Mouse (Mus musculus) CD4-positive, CD25-positive, alpha-beta regulatory T cell, adult 4 months (primary cell): ENCODE measurements around the gene Gba. TPM values are rescaled to one million over a fixed set of nuclear protein-coding genes. Genes with fewer than 3 reads are reported as not detected.
"Not testable (repeated sequence)": the region's sequence is repeated elsewhere in the genome, so short reads cannot be mapped to it uniquely, and the experiment has no call there.

Source experiments
- ATAC-seq: one replicate; pipeline ENCODE4 v1.8.0; 2017
- polyA plus RNA-seq, 2 experiments: library from polyadenylated mRNA; unstranded; fragments of 100-300 nt; shearing (Covaris generic); gene quantifications; one replicate each; pipeline ENCODE4 v1.2.1; 2017

Gba gene
- polyA plus RNA-seq, 2 experiments from 2014 or later, result 81.2 to 128 TPM

DNA sequence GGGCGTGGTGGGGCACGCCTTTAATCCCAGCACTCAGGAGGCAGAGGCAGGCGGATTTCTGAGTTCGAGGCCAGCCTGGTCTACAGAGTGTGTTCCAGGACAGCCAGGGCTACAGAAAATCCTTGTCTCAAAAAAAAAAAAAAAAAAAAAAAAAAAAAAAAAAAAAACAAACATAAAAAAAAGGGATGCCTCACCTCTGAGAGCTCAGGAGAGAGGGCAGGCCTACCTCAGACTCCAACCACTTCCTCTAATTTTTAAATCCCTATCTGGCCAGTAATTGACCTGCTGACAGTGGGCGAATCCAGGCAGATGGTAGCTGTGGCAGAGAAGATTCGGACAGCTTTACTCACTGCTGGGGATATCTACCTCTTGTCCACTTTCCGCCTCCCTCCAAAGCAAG lies 13.7 kb downstream of the Gba start:
- ATAC-seq, result not testable (repeated sequence)

DNA sequence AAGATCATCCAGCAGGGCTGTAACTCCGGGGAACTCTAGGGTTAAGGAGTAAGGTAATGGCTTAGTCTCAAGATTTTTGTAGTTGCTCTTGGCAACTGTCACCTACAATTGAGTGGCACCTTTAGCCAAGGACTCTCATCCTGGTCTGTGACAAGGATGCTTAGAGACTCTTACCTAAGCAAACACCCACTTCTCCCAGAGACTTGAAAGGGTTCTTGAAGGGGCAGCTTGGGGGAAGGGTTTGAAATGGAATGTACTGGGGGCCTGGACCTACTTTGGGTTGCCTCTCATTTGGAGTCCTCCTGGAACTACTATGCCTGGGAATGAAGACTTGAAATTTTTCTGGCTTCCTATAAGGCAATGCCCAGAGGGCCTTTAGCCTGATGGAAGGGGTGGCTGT lies 15.5 kb downstream of the Gba start:
- no peak for ATAC-seq

DNA sequence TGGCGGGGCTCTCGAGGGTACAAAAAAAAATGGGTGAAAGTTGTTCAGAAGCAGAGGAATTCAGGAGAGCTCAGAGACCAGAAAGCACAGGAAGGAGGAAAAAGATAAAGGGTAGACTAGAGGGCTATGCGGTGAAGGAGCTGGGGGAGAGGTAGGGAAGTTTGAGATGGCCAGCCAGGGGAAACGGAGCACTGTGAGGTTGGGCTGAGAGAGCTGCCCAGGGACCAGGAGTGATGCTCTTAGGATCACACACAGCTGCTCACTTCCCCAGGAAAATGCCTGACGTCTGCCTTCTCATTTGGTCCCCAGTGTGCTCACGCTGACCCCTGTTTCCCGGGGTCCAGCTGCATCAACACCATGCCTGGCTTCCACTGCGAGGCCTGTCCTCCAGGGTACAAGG lies 16.8 kb downstream of the Gba start:
- ATAC-seq, result no peak

DNA sequence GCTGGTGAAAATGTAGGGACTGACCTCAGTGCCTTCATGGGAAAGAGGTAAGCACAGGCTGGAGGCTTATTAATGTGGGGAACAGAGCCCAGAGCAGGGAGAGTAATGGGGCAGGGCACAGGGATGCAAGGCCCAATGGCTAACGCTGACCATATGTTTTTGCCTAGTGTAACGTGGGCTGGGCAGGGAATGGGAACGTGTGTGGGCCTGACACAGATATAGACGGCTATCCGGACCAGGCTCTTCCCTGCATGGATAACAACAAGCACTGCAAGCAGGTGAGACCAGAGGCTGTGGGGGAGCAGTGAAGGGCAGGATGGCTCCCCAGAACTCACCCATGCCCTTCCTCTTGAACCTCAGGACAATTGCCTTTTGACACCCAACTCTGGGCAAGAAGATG lies 18.4 kb downstream of the Gba start:
- ATAC-seq, result no peak

DNA sequence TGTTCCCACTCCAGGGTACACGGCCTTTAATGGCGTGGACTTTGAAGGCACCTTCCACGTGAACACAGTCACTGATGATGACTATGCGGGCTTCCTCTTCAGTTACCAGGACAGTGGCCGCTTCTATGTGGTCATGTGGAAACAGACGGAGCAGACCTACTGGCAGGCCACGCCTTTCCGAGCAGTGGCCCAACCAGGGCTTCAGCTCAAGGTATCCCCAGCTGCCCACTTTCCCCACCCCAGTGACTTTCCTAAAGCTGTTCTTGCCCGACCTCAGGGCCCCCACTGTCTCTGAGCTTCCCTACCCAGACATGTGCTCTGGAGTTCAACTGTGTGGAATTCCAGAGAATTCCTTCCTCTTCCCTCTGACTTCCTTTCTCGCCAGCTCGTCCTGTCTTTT lies 22.1 kb downstream of the Gba start:
- no peak for ATAC-seq

DNA sequence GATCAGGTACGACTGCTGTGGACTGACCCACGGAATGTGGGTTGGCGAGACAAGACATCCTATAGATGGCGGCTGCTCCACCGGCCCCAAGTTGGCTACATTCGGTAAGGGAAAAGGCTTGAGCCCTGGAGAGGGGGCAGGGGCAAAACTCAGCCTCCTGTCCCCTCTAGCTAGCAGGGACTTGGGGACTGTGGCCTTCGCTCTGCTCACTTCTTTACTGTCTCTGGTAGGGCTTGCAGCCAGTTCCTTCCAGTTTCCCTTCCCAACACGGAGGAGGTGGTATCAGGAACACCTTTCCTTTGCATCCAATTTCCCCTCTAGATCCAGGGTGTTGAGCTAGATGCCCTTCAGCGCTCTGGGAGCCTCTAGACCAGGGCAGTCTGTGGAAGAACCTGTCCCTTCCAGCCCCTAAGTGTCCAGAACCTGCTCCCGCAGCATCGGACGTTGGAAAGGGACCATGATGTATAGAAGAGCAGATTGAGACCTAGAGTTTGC lies 22.6 kb downstream of the Gba start:
- no peak for ATAC-seq

DNA sequence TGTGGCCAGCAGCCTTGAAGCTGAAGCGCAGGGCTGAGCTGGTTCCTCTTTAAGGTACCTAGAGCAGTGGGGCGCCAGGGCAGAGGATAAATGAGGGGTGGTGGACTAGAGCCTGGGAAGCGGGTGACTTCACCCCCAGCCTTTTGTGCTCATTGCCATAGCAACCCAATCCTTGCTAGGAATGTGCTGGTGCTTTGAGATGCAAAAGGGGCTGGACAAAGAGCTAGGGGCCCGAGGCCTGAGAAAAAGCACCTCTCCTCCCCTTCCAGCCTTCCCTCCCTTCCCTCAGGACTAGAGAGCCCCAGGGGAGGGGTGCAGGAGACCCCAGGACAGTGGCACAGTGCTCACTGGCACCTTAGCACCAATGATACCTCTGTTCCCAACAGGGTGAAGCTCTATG lies 23.2 kb downstream of the Gba start:
- ATAC-seq, result no peak

DNA sequence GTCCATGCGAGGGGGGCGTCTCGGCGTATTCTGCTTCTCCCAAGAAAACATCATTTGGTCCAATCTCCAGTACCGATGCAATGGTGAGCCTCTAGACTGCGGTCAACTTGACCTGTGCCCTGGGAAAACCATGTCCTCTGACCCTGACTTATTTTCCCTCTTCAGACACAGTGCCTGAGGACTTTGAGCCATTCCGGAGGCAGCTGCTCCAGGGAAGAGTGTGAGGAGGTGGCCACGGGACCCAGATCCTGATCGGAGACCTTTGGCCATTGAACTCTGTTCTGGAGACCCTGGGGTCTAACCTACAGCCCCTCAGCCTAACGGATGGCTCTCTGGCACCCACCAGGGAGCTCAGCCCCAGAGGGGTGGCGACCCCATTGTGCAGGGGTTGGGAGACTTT lies 23.6 kb downstream of the Gba start:
- ATAC-seq, result no peak

DNA sequence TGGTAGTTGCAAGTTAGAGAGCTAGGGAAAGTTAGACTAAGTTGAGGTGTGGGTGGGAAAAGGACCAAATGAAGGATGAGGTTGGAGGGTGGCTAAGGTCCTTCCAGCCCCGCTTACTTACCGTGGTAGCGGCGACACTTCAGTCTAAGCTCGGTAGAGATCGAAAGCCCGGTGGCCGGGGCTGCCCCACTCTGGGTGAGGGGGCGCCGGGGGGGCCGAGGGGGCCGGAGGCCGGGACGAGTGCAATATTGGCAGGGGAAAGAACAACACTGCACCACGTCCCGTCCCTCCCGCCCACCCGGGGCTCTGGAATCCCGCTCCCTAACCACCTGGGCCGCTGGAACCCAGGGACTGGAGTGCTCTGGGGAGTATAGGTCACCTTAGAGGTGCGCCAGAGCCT lies 24.2 kb downstream of the Gba start, which contains the start of gene Mtx1:
Gene Mtx1, minus strand, starts transcription at position 189 of the 400 bp plus-strand sequence.
- no peak for ATAC-seq

DNA sequence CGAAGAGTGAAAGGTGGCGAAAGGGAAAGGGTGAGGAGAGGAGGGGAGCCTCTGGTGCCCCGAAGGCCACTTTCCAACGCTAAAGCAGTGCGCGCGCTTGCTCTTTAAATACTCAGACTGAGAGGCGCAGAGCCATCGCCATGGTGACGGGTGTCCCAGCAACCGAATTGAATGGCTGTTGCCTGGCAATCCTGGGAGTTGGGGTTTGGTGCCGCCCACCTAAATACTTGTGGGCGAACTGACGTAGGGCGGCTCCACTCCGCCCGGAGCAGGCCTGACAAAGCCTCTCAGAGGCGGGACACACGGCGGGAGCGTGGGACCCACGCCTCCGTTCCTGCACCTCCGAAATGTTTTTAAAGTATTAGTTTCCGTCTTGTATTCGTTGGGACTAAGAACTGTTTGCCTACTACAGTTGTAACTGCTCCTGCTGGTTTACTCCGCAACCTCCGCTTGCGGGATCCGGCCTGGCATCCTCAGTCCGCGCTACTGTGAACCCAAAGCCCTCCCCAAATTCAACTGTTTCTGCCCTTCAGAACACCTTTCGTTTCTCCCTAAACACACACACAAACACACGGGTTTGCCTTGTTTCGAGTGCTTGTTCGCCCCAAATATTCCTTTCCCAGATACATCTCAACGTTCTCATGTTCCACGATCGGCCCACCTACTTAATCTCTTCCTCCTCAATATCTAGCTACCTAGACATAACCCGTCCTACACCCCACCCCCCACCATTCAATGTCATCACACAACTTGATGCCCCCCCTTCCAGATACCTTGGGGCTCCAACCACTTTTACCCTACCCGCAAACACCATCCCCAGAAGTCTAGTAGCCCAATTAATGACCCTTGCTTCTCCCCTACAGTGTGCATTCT lies 24.8 kb downstream of the Gba start:
- peak; percentile 54 for ATAC-seq

DNA sequence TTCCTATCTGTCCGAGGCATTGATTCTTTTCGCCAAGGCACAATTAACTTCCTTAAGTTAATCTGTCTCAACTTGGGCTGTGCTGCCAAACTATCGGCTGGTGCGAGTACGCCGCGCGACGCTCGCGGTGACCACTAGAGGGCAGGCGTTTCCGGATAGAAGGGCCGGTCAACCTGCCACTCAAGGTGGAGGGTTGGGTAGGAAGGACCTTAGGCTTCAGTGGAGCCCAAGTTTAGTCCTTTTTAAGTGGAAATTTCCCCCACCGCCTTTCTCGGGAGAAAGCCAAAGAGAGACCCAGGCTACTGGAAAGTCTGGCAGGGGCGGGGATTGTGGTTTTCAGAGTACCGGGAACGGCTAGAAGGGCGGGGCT lies 25.4 kb downstream of the Gba start:
- ATAC-seq, result peak; percentile 62

DNA sequence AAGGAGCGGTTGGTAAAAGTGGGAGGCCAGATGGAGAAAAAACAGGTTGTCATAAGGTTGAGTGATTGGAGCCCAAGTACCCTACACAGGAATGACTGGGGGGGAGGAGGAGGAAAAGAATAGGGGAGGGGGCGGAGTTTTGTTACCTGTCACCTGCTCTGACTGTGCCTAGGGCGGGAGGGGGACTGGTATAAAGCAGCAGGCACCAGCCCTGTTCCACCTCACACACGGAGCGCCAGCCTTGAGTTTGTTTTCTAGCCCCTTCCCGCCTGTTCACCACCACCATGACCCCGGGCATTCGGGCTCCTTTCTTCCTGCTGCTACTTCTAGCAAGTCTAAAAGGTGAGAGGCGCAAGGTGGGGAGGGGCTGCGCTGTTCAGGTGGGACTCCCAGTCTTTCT lies 26.1 kb downstream of the Gba start, which contains the start of gene Muc1:
Gene Muc1, plus strand, starts transcription at position 222 of the 400 bp plus-strand sequence.
- no peak for ATAC-seq

DNA sequence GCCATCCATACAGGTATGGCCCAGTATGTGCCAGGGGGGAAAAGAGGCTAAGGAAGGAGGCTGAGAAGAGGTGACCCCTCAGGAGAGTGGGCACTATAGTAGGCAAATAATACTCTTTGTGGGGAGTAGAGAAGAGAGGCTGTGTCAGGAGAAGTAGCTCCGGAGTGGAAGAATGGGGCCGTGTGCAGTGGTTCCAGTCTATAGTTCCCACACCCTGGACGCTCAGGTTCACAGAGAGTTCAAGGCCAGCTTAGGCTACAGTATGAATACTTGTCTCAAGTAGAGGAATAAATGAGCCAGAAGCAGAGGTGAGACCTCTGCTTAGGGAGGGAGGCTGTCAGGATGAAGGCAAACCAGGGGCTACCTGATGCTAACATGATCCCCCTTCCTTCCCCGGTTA lies 26.5 kb downstream of the Gba start:
- ATAC-seq, result no peak

DNA sequence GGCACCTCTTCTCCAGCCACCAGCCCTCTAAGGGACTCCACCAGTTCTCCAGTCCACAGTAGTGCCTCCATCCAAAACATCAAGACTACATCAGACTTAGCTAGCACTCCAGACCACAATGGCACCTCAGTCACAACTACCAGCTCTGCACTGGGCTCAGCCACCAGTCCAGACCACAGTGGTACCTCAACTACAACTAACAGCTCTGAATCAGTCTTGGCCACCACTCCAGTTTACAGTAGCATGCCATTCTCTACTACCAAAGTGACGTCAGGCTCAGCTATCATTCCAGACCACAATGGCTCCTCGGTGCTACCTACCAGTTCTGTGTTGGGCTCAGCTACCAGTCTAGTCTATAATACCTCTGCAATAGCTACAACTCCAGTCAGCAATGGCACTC lies 27.8 kb downstream of the Gba start:
- no peak for ATAC-seq

DNA sequence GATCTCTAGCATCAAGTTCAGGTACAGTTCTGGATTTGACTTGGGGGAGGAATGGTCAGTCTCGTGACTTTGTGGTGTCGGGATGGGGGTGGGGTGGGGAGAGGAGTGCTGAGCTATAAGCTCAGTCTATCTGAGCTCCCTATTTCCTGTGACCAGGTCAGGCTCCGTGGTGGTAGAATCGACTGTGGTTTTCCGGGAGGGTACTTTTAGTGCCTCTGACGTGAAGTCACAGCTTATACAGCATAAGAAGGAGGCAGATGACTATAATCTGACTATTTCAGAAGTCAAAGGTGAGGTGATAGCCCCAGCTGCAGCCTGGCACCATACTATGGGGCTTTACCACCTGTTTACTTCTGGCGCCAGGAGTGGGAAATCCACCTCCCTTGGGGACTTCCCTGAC lies 28.6 kb downstream of the Gba start:
- peak; percentile 70 for ATAC-seq

DNA sequence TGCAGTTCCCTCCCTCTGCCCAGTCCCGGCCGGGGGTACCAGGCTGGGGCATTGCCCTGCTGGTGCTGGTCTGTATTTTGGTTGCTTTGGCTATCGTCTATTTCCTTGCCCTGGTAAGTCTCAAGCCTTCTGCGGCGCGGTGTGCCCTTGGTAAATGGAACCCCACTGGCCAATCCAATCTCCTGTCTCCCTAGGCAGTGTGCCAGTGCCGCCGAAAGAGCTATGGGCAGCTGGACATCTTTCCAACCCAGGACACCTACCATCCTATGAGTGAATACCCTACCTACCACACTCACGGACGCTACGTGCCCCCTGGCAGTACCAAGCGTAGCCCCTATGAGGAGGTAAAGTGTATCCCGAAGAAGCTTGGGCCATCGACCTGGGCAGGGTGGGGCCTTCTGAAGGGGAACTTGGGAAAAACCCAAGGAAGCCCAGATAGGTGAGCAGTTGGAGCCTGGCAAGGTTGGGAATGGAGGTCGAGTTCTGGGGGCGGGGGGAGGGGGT lies 29.1 kb downstream of the Gba start:
- ATAC-seq, result no peak

DNA sequence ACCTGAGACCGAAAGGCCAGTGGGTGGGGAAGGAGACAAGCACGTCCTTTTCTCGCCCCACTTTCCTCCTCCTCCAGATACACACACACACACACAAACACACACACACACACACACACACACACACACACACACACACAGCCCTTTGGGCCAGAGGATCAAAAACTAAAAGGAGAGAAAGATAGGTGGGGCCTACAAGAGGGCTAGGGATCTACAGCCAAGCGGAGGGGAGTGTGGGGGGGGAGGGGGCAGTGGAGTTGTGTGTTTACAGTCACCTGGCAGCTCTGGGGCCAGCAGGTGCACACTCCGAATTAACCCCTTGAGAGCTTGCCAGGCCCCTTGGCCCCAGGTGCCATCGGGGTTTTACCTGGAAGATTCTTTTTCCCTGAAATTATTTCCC lies 29.9 kb downstream of the Gba start:
- ATAC-seq, result no peak

DNA sequence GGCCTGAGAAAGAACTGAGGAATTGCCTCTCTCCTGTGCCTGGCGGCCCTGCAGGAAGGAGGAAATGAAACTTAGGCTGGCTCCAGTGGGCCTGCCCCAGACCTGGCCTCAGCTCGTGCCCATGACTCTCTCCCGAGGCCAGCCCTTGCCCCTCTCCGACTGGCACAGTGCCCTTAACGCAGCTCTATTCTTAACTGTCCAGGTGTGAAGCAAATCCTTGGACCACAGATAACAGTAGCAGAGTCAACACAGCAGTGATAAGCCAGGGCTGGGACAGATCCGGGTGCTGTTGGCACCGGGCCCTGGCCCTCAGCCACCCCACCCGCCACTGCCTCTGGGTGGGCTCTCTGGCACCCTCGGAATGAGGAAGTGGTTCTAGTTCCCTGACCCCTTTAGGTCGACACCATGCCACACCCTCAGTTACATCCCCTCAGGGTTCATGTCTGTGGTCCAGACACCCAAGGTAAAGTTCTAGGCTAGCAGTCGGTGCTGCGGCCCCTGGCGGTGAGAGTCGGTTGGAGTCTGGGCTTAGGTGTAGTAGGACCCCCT lies 30.9 kb downstream of the Gba start:
- ATAC-seq, result no peak

DNA sequence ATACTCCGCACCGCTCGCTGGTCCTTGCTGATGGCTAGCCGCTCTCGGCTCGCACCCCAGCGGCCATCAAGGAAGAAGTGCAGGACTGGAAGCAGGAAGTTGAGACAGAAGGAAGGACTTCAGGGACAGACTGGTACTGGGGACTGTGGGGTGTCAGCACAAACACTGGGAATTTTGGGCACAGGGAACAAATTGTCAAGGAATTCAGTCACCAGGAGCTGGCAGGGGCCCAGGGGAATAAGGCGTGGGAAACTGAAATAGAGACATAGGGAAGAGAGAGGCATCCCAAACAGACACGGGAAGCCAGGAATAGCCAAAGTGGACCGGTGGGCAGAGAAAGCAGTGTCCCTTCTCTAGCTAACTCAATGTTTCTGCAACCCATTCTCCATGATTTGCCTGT lies 33.8 kb downstream of the Gba start:
- no peak for ATAC-seq

DNA sequence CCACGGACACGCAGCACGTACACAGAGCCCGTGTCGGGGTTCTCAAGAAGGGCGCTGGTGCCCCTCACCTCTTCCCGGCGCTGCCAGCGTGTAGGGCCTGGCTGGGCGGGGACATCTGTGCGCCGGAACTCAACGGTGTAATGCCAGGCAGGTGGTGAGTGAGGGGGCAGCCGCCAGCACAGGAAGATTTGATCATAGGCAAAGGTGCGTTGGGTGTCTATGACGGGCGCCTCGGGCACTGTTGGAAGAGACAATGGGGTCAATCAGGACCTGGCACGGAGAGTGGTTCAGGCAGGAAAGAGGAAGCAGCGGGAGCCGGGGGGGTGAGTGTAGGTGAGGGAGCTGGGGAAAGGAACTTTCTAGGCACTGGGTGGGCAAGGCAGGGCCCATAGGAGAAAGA lies 35.0 kb downstream of the Gba start:
- ATAC-seq, result no peak

DNA sequence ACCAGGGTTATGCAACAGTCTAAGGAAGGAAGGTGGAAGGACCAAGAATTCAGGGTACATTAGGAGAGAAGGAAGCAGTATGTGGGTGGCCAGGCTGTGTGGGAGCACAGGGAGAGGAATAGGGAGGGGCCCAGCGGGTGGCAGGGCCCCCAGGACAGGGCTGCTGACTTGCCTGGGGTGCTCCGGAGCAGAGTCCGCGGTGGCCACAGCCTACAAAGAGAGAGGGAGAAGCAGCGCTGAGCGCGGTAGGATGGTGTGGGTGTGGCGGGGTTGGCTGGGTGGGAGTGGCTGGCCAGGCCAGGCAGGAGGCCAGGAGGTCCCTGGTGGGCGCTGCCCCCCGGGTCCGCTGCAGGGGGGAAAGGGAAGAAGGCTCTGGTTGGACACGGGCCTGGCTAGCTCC lies 35.8 kb downstream of the Gba start:
- no peak for ATAC-seq

DNA sequence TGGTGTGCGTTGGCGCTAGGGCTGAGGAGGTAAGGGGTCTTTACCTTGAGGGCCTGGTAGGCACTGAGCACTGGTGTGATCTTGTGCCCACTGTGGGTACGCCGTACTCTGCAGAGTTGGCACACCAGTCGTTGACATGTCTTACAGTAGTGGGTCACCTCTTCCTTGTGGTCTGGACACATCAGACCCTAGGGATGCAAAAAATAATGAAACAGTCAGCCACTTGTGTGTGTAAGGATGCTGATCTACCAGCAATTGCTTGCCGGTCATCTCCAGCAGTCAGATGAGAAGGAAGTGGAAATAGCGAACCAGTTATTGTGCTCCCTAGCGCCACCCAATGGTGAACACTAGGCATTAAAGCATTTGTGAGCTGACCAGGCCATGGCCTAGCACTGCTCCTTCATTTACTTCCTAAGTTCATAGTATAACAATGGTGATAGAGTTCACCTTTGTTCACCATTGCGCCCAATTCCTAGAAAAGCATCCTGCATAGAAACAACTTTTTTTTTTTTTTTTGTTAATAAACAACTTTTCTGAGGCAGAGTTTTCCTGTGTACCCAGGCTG lies 39.7 kb downstream of the Gba start:
- no peak for ATAC-seq

DNA sequence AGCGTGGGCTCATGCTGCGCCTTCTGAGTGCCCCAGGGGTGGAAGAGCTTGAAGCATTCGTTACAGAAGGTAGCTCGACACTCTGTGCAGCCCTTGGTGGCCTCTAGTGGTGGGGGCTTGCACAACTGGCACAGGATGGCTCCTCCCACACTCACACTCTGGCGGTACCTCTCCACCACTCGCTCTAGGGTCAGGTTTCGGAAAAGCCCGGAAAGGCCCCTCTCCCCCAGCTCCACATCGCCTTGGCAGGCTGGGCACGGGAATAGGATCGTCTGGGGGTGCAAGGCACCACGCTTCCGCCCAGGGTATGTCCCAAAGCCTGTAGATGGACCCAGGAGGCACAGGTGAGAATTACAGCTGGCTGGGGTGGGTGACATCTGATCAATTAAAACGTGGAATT lies 40.9 kb downstream of the Gba start:
- peak; percentile 66 for ATAC-seq
